Mouse (Mus musculus) CH12.LX (cell line): ENCODE results near the gene Hist2h2aa2. TPM values are rescaled to one million over a fixed set of nuclear protein-coding genes. Genes with fewer than 3 reads are reported as not detected.
A peak's percentile ranks its signal among the peaks of the same experiment; 100 is the strongest.

ENCODE experiments used
- DNase-seq: peaks from one replicate; pipeline ENCODE4 v3.0.0-alpha.2; 2013; ENCODE audit errors: extremely low read depth
- H3K27ac ChIP-seq: 2 replicates; pipeline ENCODE4 v1.5.1; 2012; ENCODE audit warnings: low read depth, mild to moderate bottlenecking, control low read depth, moderate library complexity; ENCODE audit not compliant: insufficient read depth
- H3K27me3 ChIP-seq: replicated peaks from 2 replicates; pipeline ENCODE3; 2012; ENCODE audit warnings: inconsistent platforms
- H3K36me3 ChIP-seq, 2 experiments: replicated peaks in 1 of 2; 2 replicates each; pipeline versions ENCODE3 to v1.6.1; 2012; ENCODE audit warnings: inconsistent platforms in 1 of 2, low read length in 1 of 2, mild to moderate bottlenecking in 1 of 2, mixed read lengths in 1 of 2, moderate library complexity in 1 of 2; ENCODE audit not compliant: control insufficient read depth in 1 of 2, insufficient read depth in 1 of 2
- H3K4me1 ChIP-seq, 2 experiments: 2 replicates each; pipeline ENCODE4 v1.6.1; 2012; ENCODE audit warnings: inconsistent platforms in 1 of 2, moderate library complexity in 1 of 2; ENCODE audit not compliant: insufficient read depth in 2 of 2, control insufficient read depth in 1 of 2
- H3K4me2 ChIP-seq: 2 replicates; pipeline ENCODE4 v1.6.1; 2012; ENCODE audit warnings: low read depth, mild to moderate bottlenecking, control low read depth; ENCODE audit not compliant: poor library complexity, insufficient read depth, severe bottlenecking
- H3K4me3 ChIP-seq, 3 experiments: fragments of 150-350 bp in 1 of 3; sonication (generic) in 1 of 3; replicated peaks in 1 of 3; 2 replicates each; pipeline versions ENCODE3 to v1.5.1; 2011 to 2012; ENCODE audit warnings: low read depth in 2 of 3, low read length in 2 of 3, mild to moderate bottlenecking in 2 of 3, moderate library complexity in 2 of 3, control low read depth in 1 of 3, improper control_type of control experiment in 1 of 3, inconsistent platforms in 1 of 3, mixed read lengths in 1 of 3; ENCODE audit not compliant: poor library complexity in 1 of 3
- H3K79me2 ChIP-seq: replicated peaks from 2 replicates; pipeline ENCODE4 v1.6.1; 2012; ENCODE audit warnings: mild to moderate bottlenecking, moderate library complexity; ENCODE audit not compliant: control insufficient read depth, poor library complexity, insufficient read depth, severe bottlenecking; ENCODE audit errors: extremely low read depth
- H3K9ac ChIP-seq: 2 replicates; pipeline ENCODE4 v1.6.1; 2012; ENCODE audit warnings: low read depth, mild to moderate bottlenecking, control low read depth, moderate library complexity; ENCODE audit not compliant: insufficient read depth
- H3K9me3 ChIP-seq: replicated peaks from 2 replicates; pipeline ENCODE3; 2012; ENCODE audit warnings: low read length, inconsistent platforms, mixed read lengths
- BHLHE40 ChIP-seq: IDR thresholded peaks from 2 replicates; pipeline ENCODE4 v1.6.1; 2011; ENCODE audit warnings: mild to moderate bottlenecking, low read depth, low read length, improper control_type of control experiment
- CHD2 ChIP-seq: IDR thresholded peaks from 2 replicates; pipeline ENCODE4 v1.6.1; 2011; ENCODE audit warnings: low read length, improper control_type of control experiment
- CTCF ChIP-seq, 2 experiments: IDR thresholded peaks in 1 of 2; conservative IDR thresholded peaks in 1 of 2; 2 replicates each; pipeline ENCODE4 v1.5.1; 2011 to 2012; ENCODE audit warnings: low read depth in 2 of 2, low read length in 2 of 2, improper control_type of control experiment in 1 of 2, inconsistent platforms in 1 of 2, mild to moderate bottlenecking in 1 of 2, moderate library complexity in 1 of 2
- E2F4 ChIP-seq: IDR thresholded peaks from 2 replicates; pipeline ENCODE4 v1.6.1; 2011; ENCODE audit warnings: low read depth, low read length, improper control_type of control experiment; ENCODE audit not compliant: insufficient replicate concordance
- ELF1 ChIP-seq: IDR thresholded peaks from 2 replicates; pipeline ENCODE4 v1.6.1; 2014; ENCODE audit warnings: low read depth, mild to moderate bottlenecking, inconsistent platforms, low read length, improper control_type of control experiment
- EP300 ChIP-seq: IDR thresholded peaks from 2 replicates; pipeline ENCODE4 v1.6.1; 2011; ENCODE audit warnings: low read length, improper control_type of control experiment
- ETS1 ChIP-seq: conservative IDR thresholded peaks from 2 replicates; pipeline ENCODE4 v1.6.1; 2012; ENCODE audit warnings: low read depth, mild to moderate bottlenecking, inconsistent platforms, low read length, improper control_type of control experiment, moderate library complexity
- GABPA ChIP-seq: IDR thresholded peaks from 2 replicates; pipeline ENCODE4 v1.6.1; 2012; ENCODE audit warnings: low read depth, low read length, improper control_type of control experiment, inconsistent platforms; ENCODE audit not compliant: insufficient replicate concordance
- HCFC1 ChIP-seq: IDR thresholded peaks from 2 replicates; pipeline ENCODE4 v1.6.1; 2012; ENCODE audit warnings: low read depth, mild to moderate bottlenecking, inconsistent platforms, low read length, improper control_type of control experiment
- IRF4 ChIP-seq: IDR thresholded peaks from 2 replicates; pipeline ENCODE4 v1.6.1; 2014; ENCODE audit warnings: low read depth, mild to moderate bottlenecking, inconsistent platforms, low read length, improper control_type of control experiment
- JUND ChIP-seq: conservative IDR thresholded peaks from 2 replicates; pipeline ENCODE4 v1.6.1; 2011; ENCODE audit warnings: low read depth, low read length, improper control_type of control experiment
- KAT2A ChIP-seq: IDR thresholded peaks from 2 replicates; pipeline ENCODE4 v1.6.1; 2012; ENCODE audit warnings: low read length, improper control_type of control experiment, inconsistent platforms; ENCODE audit not compliant: insufficient replicate concordance
- MAFK ChIP-seq: IDR thresholded peaks from 2 replicates; pipeline ENCODE4 v1.6.1; 2011; ENCODE audit warnings: low read length, improper control_type of control experiment; ENCODE audit not compliant: insufficient replicate concordance
- MAX ChIP-seq: IDR thresholded peaks from 2 replicates; pipeline ENCODE4 v1.6.1; 2011; ENCODE audit warnings: low read length, improper control_type of control experiment
- MAZ ChIP-seq: IDR thresholded peaks from 2 replicates; pipeline ENCODE4 v1.6.1; 2012; ENCODE audit warnings: low read depth, mild to moderate bottlenecking, inconsistent platforms, low read length, improper control_type of control experiment, moderate library complexity
- MYC ChIP-seq: IDR thresholded peaks from 2 replicates; pipeline ENCODE4 v1.6.1; 2011; ENCODE audit warnings: low read depth, mild to moderate bottlenecking, improper control_type of control experiment, low read length
- NELFE ChIP-seq: IDR thresholded peaks from 2 replicates; pipeline ENCODE4 v1.6.1; 2011; ENCODE audit warnings: low read depth, low read length, improper control_type of control experiment
- NRF1 ChIP-seq: IDR thresholded peaks from 2 replicates; pipeline ENCODE4 v1.6.1; 2014; ENCODE audit warnings: low read depth, mild to moderate bottlenecking, inconsistent platforms, low read length, improper control_type of control experiment, moderate library complexity
- PAX5 ChIP-seq: IDR thresholded peaks from 2 replicates; pipeline ENCODE4 v1.6.1; 2012; ENCODE audit warnings: low read length, inconsistent platforms, mixed read lengths
- POLR2A ChIP-seq: IDR thresholded peaks from 2 replicates; pipeline ENCODE4 v1.6.1; 2011; ENCODE audit warnings: low read depth, mild to moderate bottlenecking, improper control_type of control experiment, low read length
- POLR2AphosphoS2 ChIP-seq: IDR thresholded peaks from 2 replicates; pipeline ENCODE4 v1.6.1; 2011; ENCODE audit warnings: low read depth, low read length, improper control_type of control experiment
- RAD21 ChIP-seq: IDR thresholded peaks from 2 replicates; pipeline ENCODE4 v1.6.1; 2011; ENCODE audit warnings: low read depth, mild to moderate bottlenecking, low read length, improper control_type of control experiment, moderate library complexity
- RCOR1 ChIP-seq: conservative IDR thresholded peaks from 2 replicates; pipeline ENCODE4 v1.6.1; 2012; ENCODE audit warnings: low read depth, mild to moderate bottlenecking, inconsistent platforms, low read length, improper control_type of control experiment
- SIN3A ChIP-seq: IDR thresholded peaks from 2 replicates; pipeline ENCODE4 v1.6.1; 2012; ENCODE audit warnings: low read length, improper control_type of control experiment, inconsistent platforms
- SMC3 ChIP-seq: IDR thresholded peaks from 2 replicates; pipeline ENCODE4 v1.6.1; 2011; ENCODE audit warnings: low read depth, low read length, improper control_type of control experiment
- TBP ChIP-seq: conservative IDR thresholded peaks from 2 replicates; pipeline ENCODE4 v1.6.1; 2011; ENCODE audit warnings: low read depth, low read length, improper control_type of control experiment
- TCF12 ChIP-seq: IDR thresholded peaks from 2 replicates; pipeline ENCODE4 v1.6.1; 2014; ENCODE audit warnings: low read depth, mild to moderate bottlenecking, inconsistent platforms, low read length, improper control_type of control experiment
- UBTF ChIP-seq: IDR thresholded peaks from 2 replicates; pipeline ENCODE4 v1.6.1; 2012; ENCODE audit warnings: low read depth, mild to moderate bottlenecking, inconsistent platforms, low read length, improper control_type of control experiment, moderate library complexity
- USF1 ChIP-seq: IDR thresholded peaks from 2 replicates; pipeline ENCODE4 v1.6.1; 2014; ENCODE audit warnings: low read depth, mild to moderate bottlenecking, inconsistent platforms, low read length, improper control_type of control experiment
- USF2 ChIP-seq: conservative IDR thresholded peaks from 2 replicates; pipeline ENCODE4 v1.6.1; 2011; ENCODE audit warnings: low read depth, low read length, improper control_type of control experiment
- ZC3H11A ChIP-seq: IDR thresholded peaks from 2 replicates; pipeline ENCODE4 v1.6.1; 2012; ENCODE audit warnings: low read depth, mild to moderate bottlenecking, inconsistent platforms, low read length, improper control_type of control experiment
- ZKSCAN1 ChIP-seq: IDR thresholded peaks from 2 replicates; pipeline ENCODE4 v1.6.1; 2012; ENCODE audit warnings: low read depth, inconsistent platforms, low read length, improper control_type of control experiment, borderline replicate concordance
- ZMIZ1 ChIP-seq: IDR thresholded peaks from 2 replicates; pipeline ENCODE4 v1.6.1; 2012; ENCODE audit warnings: low read depth, mild to moderate bottlenecking, inconsistent platforms, low read length, improper control_type of control experiment
- ZNF384 ChIP-seq: IDR thresholded peaks from 2 replicates; pipeline ENCODE4 v1.6.1; 2012; ENCODE audit warnings: low read depth, low read length, improper control_type of control experiment, inconsistent platforms
- dilution Hi-C: fragments of 300-500 bp; cut with MboI; formaldehyde crosslinking; loops from 2 replicates; pipeline ENCODE4 v1.14.3; 2020; ENCODE audit warnings: low sequenced_read_pairs; ENCODE audit not compliant: extremely low pct_unique_long_range_greater_than_20kb, extremely low pct_ligation_motif_present
- in situ Hi-C: fragments of 300-500 bp; cut with MboI; formaldehyde crosslinking; loops from 3 replicates; pipeline ENCODE4 v1.14.3; 2019; ENCODE audit warnings: low sequenced_read_pairs, low pct_ligation_motif_present, low pct_unique_long_range_greater_than_20kb, mixed read lengths
- polyA plus RNA-seq: library from polyadenylated mRNA; unstranded; fragments of >175 nt; gene quantifications from 2 replicates; pipeline ENCODE4 v1.2.1, GENCODE M21; 2012; ENCODE audit warnings: low read depth; ENCODE audit not compliant: insufficient read length
- total RNA-seq, 2 experiments: library from RNA; depleted of rRNA; stranded (reverse); fragments of 300-350 nt in 1 of 2; fragments of >200 nt in 1 of 2; gene quantifications; 2 replicates each; pipeline ENCODE4 v1.2.3; 2012 to 2014

Hist2h2aa2 gene
- total and polyA plus RNA-seq, 3 experiments = 2.7 to 5,136 TPM; not detected in 1

- Histone ChIP-seq H3K4me3 (no peak overlapping the region), H3K9ac (no peak overlapping the region), H3K4me1 (peaks cover 7 to 36% of the 10 kb centered on the region in 2 experiments), H3K79me2 (0 out of 2 replicates have a peak, but pooled peaks cover 6% of the 10 kb centered on the region), H3K4me2 (no peak overlapping the region), H3K36me3 (no peaks in the 10 kb centered on the region), H3K27me3 (no peaks in the 10 kb centered on the region), H3K27ac (no peak overlapping the region), H3K9me3 (no peaks in the 10 kb centered on the region)
- in situ Hi-C loops = no loop called here
- TF ChIP-seq JUND (no peak), KAT2A (no peak), UBTF (no peak)
- dilution Hi-C loops = no loop called here
- no peak for DNase-seq
Measured at GRCm38 (mm10) chr3:96260220-96260619, 20.1 kb upstream of the Hist2h2aa2 start.

- H3K79me2 ChIP-seq = no peaks in the 10 kb centered on the region
- no peak for DNase-seq
- peaks cover 8 to 38% of the 10 kb centered on the region in 2 experiments for H3K4me1 ChIP-seq
- no peaks in the 10 kb centered on the region for H3K9me3 ChIP-seq
- H3K4me3 ChIP-seq = no peak overlapping the region
- H3K27me3 ChIP-seq = no peaks in the 10 kb centered on the region
- no peak overlapping the region for H3K27ac ChIP-seq
- H3K9ac ChIP-seq = no peak overlapping the region
- no peak overlapping the region for H3K4me2 ChIP-seq
- in situ Hi-C loops = no loop called here
- no peaks in the 10 kb centered on the region for H3K36me3 ChIP-seq
- dilution Hi-C loops = no loop called here
- TF ChIP-seq JUND = no peak
- TF ChIP-seq ZMIZ1 = no peak
- no peak for TF ChIP-seq USF1
- TF ChIP-seq SMC3 = no peak
- TF ChIP-seq RAD21 = no peak
- no peak for TF ChIP-seq CTCF (conservative IDR thresholded peaks at IDR 0.05 in 1 of 2, IDR thresholded peaks at IDR 0.05 in 1 of 2; ENCODE audit: low read depth in 2 of 2, low read length in 2 of 2)
- TF ChIP-seq ZKSCAN1 = no peak
- TF ChIP-seq MAFK = no peak
- TF ChIP-seq MAX = no peak
- no peak for TF ChIP-seq ELF1
- TF ChIP-seq BHLHE40 = 0 out of 2 replicates have a peak, but pooled peaks have one; percentile 13
- TF ChIP-seq PAX5 = no peak
- TF ChIP-seq E2F4 = no peak
- no peak for TF ChIP-seq MYC
- no peak for TF ChIP-seq ETS1
- no peak for TF ChIP-seq ZC3H11A
- TF ChIP-seq USF2 = no peak
- no peak for TF ChIP-seq TBP
- TF ChIP-seq CHD2 = no peak
- TF ChIP-seq MAZ = no peak
- TF ChIP-seq NRF1 = no peak
- 0 out of 2 replicates have a peak, but pooled peaks have one; percentile 24 for TF ChIP-seq IRF4
- no peak for TF ChIP-seq KAT2A
- no peak for TF ChIP-seq TCF12
- TF ChIP-seq EP300 = peak; percentile 53; the same call in 1 of the 2 replicates
- TF ChIP-seq HCFC1 = no peak
- TF ChIP-seq UBTF = no peak
- TF ChIP-seq RCOR1 = no peak
- TF ChIP-seq NELFE = no peak
- TF ChIP-seq POLR2A = no peak
- TF ChIP-seq GABPA = no peak
- peak; percentile 35; the same call in 1 of the 2 replicates for TF ChIP-seq ZNF384
- TF ChIP-seq SIN3A = no peak
- no peak for TF ChIP-seq POLR2AphosphoS2
Measured at GRCm38 (mm10) chr3:96257190-96257589, 17.1 kb upstream of the Hist2h2aa2 start.
